Mouse (Mus musculus): Measurements from ENCODE around the gene Olfr1086. TPM values are rescaled to one million over a fixed set of nuclear protein-coding genes. Genes with fewer than 3 reads are reported as not detected.
"Not testable (repeated sequence)": the region's sequence is repeated elsewhere in the genome, so short reads cannot be mapped to it uniquely, and the experiment has no call there.

Olfr1086 gene
- not detected in 2 replicates for polyA plus RNA-seq (2012)

GRCm38 (mm10) chr2:86679992-86680391, at the start of gene Olfr1086:
Gene Olfr1086, minus strand, starts transcription at chr2:86680092.
- TF ChIP-seq GATA1 (IDR thresholded peaks at IDR 0.05; ENCODE audit: low read length), result no peak

- TF ChIP-seq GATA1 (IDR thresholded peaks at IDR 0.05; ENCODE audit: low read length), result no peak
Measured at GRCm38 (mm10) chr2:86698295-86698694, 18.4 kb upstream of the Olfr1086 start, which contains the start of gene Olfr1087. Gene Olfr1087, minus strand, starts transcription at chr2:86698395.

GRCm38 (mm10) chr2:86661919-86662318, 18.0 kb downstream of the Olfr1086 start, which contains the start of gene Olfr1085:
Gene Olfr1085, minus strand, starts transcription at chr2:86662019.
- TF ChIP-seq GATA1 (IDR thresholded peaks at IDR 0.05; ENCODE audit: low read length), result no peak

- TF ChIP-seq GATA1 (IDR thresholded peaks at IDR 0.05; ENCODE audit: low read length), result not testable (repeated sequence)
Measured at GRCm38 (mm10) chr2:86639625-86640024, 40.3 kb downstream of the Olfr1086 start, which contains the start of gene Olfr1084. Gene Olfr1084, minus strand, starts transcription at chr2:86639725.

Other genes with a start within 250 kb of the Olfr1086 start
- not detected in 2 replicates for gene Olfr1065, start 229.5 kb downstream of the Olfr1086 start, polyA plus RNA-seq (2012)
- gene Olfr1066, start 223.8 kb downstream of the Olfr1086 start, polyA plus RNA-seq (2012), result not detected in 2 replicates
- not detected in 2 replicates for gene Olfr228, start 192.7 kb downstream of the Olfr1086 start, polyA plus RNA-seq (2012)
- gene Olfr1076, start 171.6 kb downstream of the Olfr1086 start, polyA plus RNA-seq (2012), result not detected in 2 replicates
- gene Olfr1079, start 137.6 kb downstream of the Olfr1086 start, polyA plus RNA-seq (2012), result not detected in 2 replicates
- gene Olfr1080, start 121.9 kb downstream of the Olfr1086 start, polyA plus RNA-seq (2012), result not detected in 2 replicates
- gene Olfr1082, start 81.1 kb downstream of the Olfr1086 start, polyA plus RNA-seq (2012), result not detected in 2 replicates
- not detected in 2 replicates for gene Olfr1084, start 40.4 kb downstream of the Olfr1086 start, polyA plus RNA-seq (2012)
- gene Olfr1085, start 18.1 kb downstream of the Olfr1086 start, polyA plus RNA-seq (2012), result not detected in 2 replicates
- not detected in 2 replicates for gene Olfr1087, start 18.3 kb upstream of the Olfr1086 start, polyA plus RNA-seq (2012)
- gene Olfr1089, start 53.6 kb upstream of the Olfr1086 start, polyA plus RNA-seq (2012), result not detected in 2 replicates
- gene Olfr1090, start 78.9 kb upstream of the Olfr1086 start, polyA plus RNA-seq (2012), result not detected in 2 replicates
- not detected in 2 replicates for gene Olfr1093, start 102.4 kb upstream of the Olfr1086 start, polyA plus RNA-seq (2012)
- not detected in 2 replicates for gene Olfr141, start 129.9 kb upstream of the Olfr1086 start, polyA plus RNA-seq (2012)
- not detected in 2 replicates for gene Olfr1094, start 144.6 kb upstream of the Olfr1086 start, polyA plus RNA-seq (2012)
- not detected in 2 replicates for gene Olfr1095, start 171.6 kb upstream of the Olfr1086 start, polyA plus RNA-seq (2012)
- gene Gm13723, start 194.7 kb upstream of the Olfr1086 start, polyA plus RNA-seq (2012), result not detected in 2 replicates
- gene Olfr1097, start 212.1 kb upstream of the Olfr1086 start, polyA plus RNA-seq (2012), result not detected in 2 replicates
- not detected in 2 replicates for gene Olfr1098, start 244.5 kb upstream of the Olfr1086 start, polyA plus RNA-seq (2012)

All from G1E-ER4 (cell line).